Comparison of ENCODE assay signal across 8 mouse cellular contexts in genomic region chr17:66519554-66520553, GRCm38 (mm10). TPM values are rescaled to one million over a fixed set of nuclear protein-coding genes. Genes with fewer than 3 reads are reported as not detected.
A peak's percentile ranks its signal among the peaks of the same experiment; 100 is the strongest.
DNase-seq lines count a peak whose midpoint lies in the region; ATAC-seq and TF ChIP-seq lines count a peak whose summit lies in the region.

TSS of gene Rab12 (minus strand) at chr17:66519729.

- peak within 1 kb of the TSS; percentile 93 for H3K27ac ChIP-seq in forebrain, embryonic 10.5 days
- peak within 1 kb of the TSS; percentile 39; the same call in 1 of the 2 replicates for H3K27ac ChIP-seq in heart, embryonic 15.5 days
- H3K27ac ChIP-seq in liver, embryonic 14.5 days = no peak within 1 kb of the TSS
- H3K27ac ChIP-seq in neural tube, embryonic 11.5 days (ENCODE audit: low read depth, low read length) = no peak within 1 kb of the TSS
- peak within 1 kb of the TSS; percentile 69 for H3K27ac ChIP-seq in stomach, postnatal 0 days (replicated peaks)

- H3K36me3 ChIP-seq in forebrain, embryonic 10.5 days (replicated peaks) = peaks cover 10% of the 10 kb centered on the region
- H3K36me3 ChIP-seq in heart, embryonic 15.5 days = no peaks in the 10 kb centered on the region
- H3K36me3 ChIP-seq in liver, embryonic 14.5 days (replicated peaks; ENCODE audit: control insufficient read depth, insufficient read depth, low read depth) = no peaks in the 10 kb centered on the region
- no peaks in the 10 kb centered on the region for H3K36me3 ChIP-seq in neural tube, embryonic 11.5 days (ENCODE audit: control insufficient read depth, insufficient read depth, low read length)
- H3K36me3 ChIP-seq in stomach, postnatal 0 days (ENCODE audit: control insufficient read depth, insufficient read depth, low read length) = no peaks in the 10 kb centered on the region

- TF ChIP-seq CTCF in liver, embryonic 14.5 days (IDR thresholded peaks at IDR 0.05; ENCODE audit: low read depth) = peak; percentile 89
- TF ChIP-seq CTCF in stomach, postnatal 0 days (IDR thresholded peaks at IDR 0.05; ENCODE audit: low read depth) = peak; percentile 93

- H3K4me3 ChIP-seq in forebrain, embryonic 10.5 days = peak within 1 kb of the TSS; percentile 99
- peak within 1 kb of the TSS; percentile 97 for H3K4me3 ChIP-seq in heart, embryonic 15.5 days
- peak within 1 kb of the TSS; percentile 88 to 98 for H3K4me3 ChIP-seq in liver, embryonic 14.5 days (ENCODE audit: insufficient read depth in 1 of 2, low read depth in 2 of 2, low read length in 2 of 2)
- peak within 1 kb of the TSS; percentile 68 for H3K4me3 ChIP-seq in neural tube, embryonic 11.5 days (ENCODE audit: low read depth, low read length)
- H3K4me3 ChIP-seq in stomach, postnatal 0 days (ENCODE audit: low read depth, low read length) = peak within 1 kb of the TSS; percentile 95

- TF ChIP-seq EP300 in liver, embryonic 14.5 days (IDR thresholded peaks at IDR 0.05; ENCODE audit: low read depth) = no peak
- TF ChIP-seq EP300 in stomach, postnatal 0 days (optimal IDR thresholded peaks at IDR 0.05) = no peak

- peak within 1 kb of the TSS; percentile 96 for H3K9ac ChIP-seq in heart, embryonic 15.5 days
- H3K9ac ChIP-seq in liver, embryonic 14.5 days (replicated peaks) = peak within 1 kb of the TSS; percentile 93
- peak within 1 kb of the TSS; percentile 71 for H3K9ac ChIP-seq in neural tube, embryonic 11.5 days (ENCODE audit: low read length)
- peak within 1 kb of the TSS; percentile 96 for H3K9ac ChIP-seq in stomach, postnatal 0 days (ENCODE audit: low read length)

- no peaks in the 10 kb centered on the region for H3K27me3 ChIP-seq in forebrain, embryonic 10.5 days (ENCODE audit: poor library complexity, severe bottlenecking)
- no peaks in the 10 kb centered on the region for H3K27me3 ChIP-seq in heart, embryonic 15.5 days
- no peaks in the 10 kb centered on the region for H3K27me3 ChIP-seq in liver, embryonic 14.5 days (ENCODE audit: control insufficient read depth, insufficient read depth, low read length)
- no peaks in the 10 kb centered on the region for H3K27me3 ChIP-seq in neural tube, embryonic 11.5 days (ENCODE audit: control insufficient read depth, insufficient read depth, low read length)
- no peaks in the 10 kb centered on the region for H3K27me3 ChIP-seq in stomach, postnatal 0 days (ENCODE audit: control insufficient read depth, insufficient read depth, low read length)

- H3K4me1 ChIP-seq in forebrain, embryonic 10.5 days = peaks cover 26% of the 10 kb centered on the region
- H3K4me1 ChIP-seq in heart, embryonic 15.5 days (replicated peaks) = peaks cover 18% of the 10 kb centered on the region
- peaks cover 6% of the 10 kb centered on the region in 2 experiments; a peak in 2 of 4 replicates for H3K4me1 ChIP-seq in liver, embryonic 14.5 days (replicated peaks; ENCODE audit: control insufficient read depth in 2 of 2, insufficient read depth in 2 of 2, low read length in 1 of 2)
- H3K4me1 ChIP-seq in neural tube, embryonic 11.5 days (ENCODE audit: control insufficient read depth, insufficient read depth, low read length) = peaks cover 12% of the 10 kb centered on the region; the same call in 1 of the 2 replicates
- H3K4me1 ChIP-seq in stomach, postnatal 0 days (replicated peaks; ENCODE audit: control insufficient read depth, insufficient read depth) = peaks cover 3% of the 10 kb centered on the region; the same call in 1 of the 2 replicates

- peak; percentile 86 for ATAC-seq in heart, embryonic 15.5 days (replicated peaks; ENCODE audit: insufficient number of reproducible peaks, insufficient read depth, low FRiP score, low read depth)
- peak; percentile 93 for ATAC-seq in liver, embryonic 14.5 days (ENCODE audit: insufficient read depth)
- ATAC-seq in neural tube, embryonic 11.5 days (ENCODE audit: insufficient read depth, low FRiP score, low TSS enrichment) = peak; percentile 95
- ATAC-seq in stomach, postnatal 0 days (ENCODE audit: low FRiP score, low TSS enrichment) = peak; percentile 94

- peak; percentile 94 for DNase-seq in CD4-positive, CD25-positive, alpha-beta regulatory T cell, adult 2 months (ENCODE audit: low read depth, low spot score)
- peak; percentile 64 for DNase-seq in c-Kit-negative CD71-positive TER-119-positive erythroid progenitor cells, embryonic 14.5 days (ENCODE audit: low read depth, low spot score)
- peak; percentile 86 for DNase-seq in forebrain, embryonic 10.5 days (ENCODE audit: extremely low spot score, low spot score)
- peak; percentile 85 to 93 for DNase-seq in kidney, postnatal 25 days
- peak; percentile 59 to 67 (median 62) for DNase-seq in liver, embryonic 14.5 days (ENCODE audit: low read depth in 3 of 3, low spot score in 3 of 3)
- DNase-seq in neural tube, embryonic 11.5 days (ENCODE audit: low spot score) = peak; percentile 90
- DNase-seq in stomach, postnatal 0 days (ENCODE audit: low spot score) = peak; percentile 89

- peak within 1 kb of the TSS; percentile 90 for H3K4me2 ChIP-seq in heart, embryonic 15.5 days
- peak within 1 kb of the TSS; percentile 84 for H3K4me2 ChIP-seq in liver, embryonic 14.5 days (ENCODE audit: low read depth)
- H3K4me2 ChIP-seq in neural tube, embryonic 11.5 days (ENCODE audit: low read depth) = peak within 1 kb of the TSS; percentile 83
- peak within 1 kb of the TSS; percentile 79 for H3K4me2 ChIP-seq in stomach, postnatal 0 days (replicated peaks; ENCODE audit: low read depth)

- no peaks in the 10 kb centered on the region for H3K9me3 ChIP-seq in forebrain, embryonic 10.5 days
- H3K9me3 ChIP-seq in heart, embryonic 15.5 days (replicated peaks) = no peaks in the 10 kb centered on the region
- no peaks in the 10 kb centered on the region for H3K9me3 ChIP-seq in liver, embryonic 14.5 days (ENCODE audit: control insufficient read depth, low read length)
- H3K9me3 ChIP-seq in neural tube, embryonic 11.5 days (ENCODE audit: control insufficient read depth, low read length) = no peaks in the 10 kb centered on the region
- H3K9me3 ChIP-seq in stomach, postnatal 0 days (ENCODE audit: control insufficient read depth, low read length) = no peaks in the 10 kb centered on the region

- 9% methylated on average over 70 of the region's 71 CpGs for WGBS in forebrain, embryonic 10.5 days
- WGBS in heart, embryonic 15.5 days = 8% methylated on average over 47 of the region's 71 CpGs
- 7% methylated on average over 71 of the region's 71 CpGs for WGBS in liver, embryonic 14.5 days (ENCODE audit: insufficient replicate concordance)
- WGBS in neural tube, embryonic 11.5 days = 13% methylated on average over 51 of the region's 71 CpGs
- 9% methylated on average over 37 of the region's 71 CpGs for WGBS in stomach, postnatal 0 days

RNA-seq across cellular contexts. Expression of gene Rab12, which starts in this region (rescaled TPM):
- 24.8 and 26.4 TPM in 2 replicates for polyA plus RNA-seq in forebrain, embryonic 10.5 days (2016; fragmentation: Nextera tagmentation; extraction: Ambion mirVana)
- 49.6 and 51.0 TPM in 2 replicates for polyA plus RNA-seq in heart, embryonic 15.5 days (2015; fragmentation: Nextera tagmentation; extraction: Ambion mirVana)
- 5.3 and 8.4 TPM in 2 replicates for polyA plus RNA-seq in liver, embryonic 14.5 days (2012; rRNA removed)
- 5.4 and 7.2 TPM in 2 replicates for polyA plus RNA-seq in liver, embryonic 14.5 days (2014; fragmentation: Nextera tagmentation; extraction: Ambion mirVana)
- polyA plus RNA-seq in neural tube, embryonic 11.5 days (2014; fragmentation: Nextera tagmentation; extraction: Ambion mirVana) = 42.2 and 43.4 TPM in 2 replicates
- 24.5 and 25.4 TPM in 2 replicates for polyA plus RNA-seq in stomach, postnatal 0 days (2015; fragmentation: Nextera tagmentation; extraction: Ambion mirVana)

Comparison
In these comparisons a context has a peak if more than half of its experiments do, and no peak if none do; other contexts are left out.
1. H3K27ac ChIP-seq: peak in forebrain, embryonic 10.5 days (single experiment), heart, embryonic 15.5 days (single experiment) and stomach, postnatal 0 days (single experiment); none in liver, embryonic 14.5 days (single experiment) and neural tube, embryonic 11.5 days (single experiment).
2. Peak in every context shown above with its lines, with median percentiles within 50 percentile points of each other: DNase-seq, H3K4me3 ChIP-seq, ATAC-seq, H3K4me2 ChIP-seq and H3K9ac ChIP-seq.